Mouse (Mus musculus) granulocyte monocyte progenitor cell, adult 5-6 weeks (primary cell): ENCODE measurements around the gene Prdx6. TPM values are rescaled to one million over a fixed set of nuclear protein-coding genes. Genes with fewer than 3 reads are reported as not detected.
A peak's percentile ranks its signal among the peaks of the same experiment; 100 is the strongest.

Source experiments
- ATAC-seq: replicated peaks from 2 replicates; pipeline ENCODE4 v1.8.0; 2016; ENCODE audit warnings: mild to moderate bottlenecking, moderate TSS enrichment, inconsistent platforms; ENCODE audit not compliant: poor library complexity, severe bottlenecking
- total RNA-seq, 2 experiments: library from RNA; stranded (forward) in 1 of 2; stranded (reverse) in 1 of 2; fragments of 200-712, 200-1000 nt in 1 of 2; fragments of >200 nt in 1 of 2; fragmentation: Nextera tagmentation in 1 of 2; gene quantifications; 2 replicates each; pipeline ENCODE4 v1.2.3; 2014 to 2017

Prdx6 gene
- total RNA-seq, 2 experiments from 2014 or later: 217 to 373 TPM

- ATAC-seq: no peak
Observed at GRCm38 (mm10) chr1:161252365-161252764, 1.3 kb upstream of the Prdx6 start.

DNA sequence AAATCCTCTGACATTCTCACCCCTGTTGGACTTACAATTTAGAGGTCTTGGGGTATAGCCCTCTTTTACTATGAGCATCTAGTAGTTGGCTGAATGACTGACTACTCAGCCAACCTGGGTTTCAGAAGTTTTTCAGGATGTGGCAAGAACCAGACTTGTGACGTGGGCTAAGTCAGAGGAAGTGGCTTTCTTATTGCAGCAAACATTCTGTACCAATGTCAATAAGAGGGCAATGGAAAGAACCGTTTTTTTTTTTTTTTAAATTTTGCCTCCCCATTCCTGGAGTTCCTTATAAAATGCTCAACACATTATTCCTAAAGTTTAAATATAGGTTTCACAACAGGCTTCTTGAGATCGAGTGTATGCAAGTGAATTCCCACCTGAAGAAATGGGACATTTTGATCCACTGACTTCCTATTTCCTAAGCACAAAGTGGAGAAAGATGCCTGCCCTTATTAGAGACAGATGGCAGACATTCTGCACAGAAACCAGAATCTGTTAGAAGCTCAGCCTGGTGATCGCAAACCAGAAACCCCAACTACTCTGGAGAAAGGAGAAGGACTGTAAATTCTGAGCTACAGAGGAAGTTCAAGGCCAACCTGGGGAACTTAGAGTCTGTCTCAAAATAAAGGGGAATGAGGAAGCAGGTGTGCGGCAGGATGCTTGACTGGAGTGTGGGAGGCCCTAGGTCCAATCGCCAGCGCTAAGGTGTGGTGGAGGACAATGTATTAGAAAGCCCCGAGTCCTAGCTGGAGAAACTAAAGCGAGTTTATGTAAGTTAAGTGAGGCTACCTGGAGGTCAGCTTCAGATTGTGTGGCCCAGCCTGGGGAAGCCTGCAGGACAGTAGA lies 622 bp upstream of the Prdx6 start:
- peak; percentile 56 for ATAC-seq

DNA sequence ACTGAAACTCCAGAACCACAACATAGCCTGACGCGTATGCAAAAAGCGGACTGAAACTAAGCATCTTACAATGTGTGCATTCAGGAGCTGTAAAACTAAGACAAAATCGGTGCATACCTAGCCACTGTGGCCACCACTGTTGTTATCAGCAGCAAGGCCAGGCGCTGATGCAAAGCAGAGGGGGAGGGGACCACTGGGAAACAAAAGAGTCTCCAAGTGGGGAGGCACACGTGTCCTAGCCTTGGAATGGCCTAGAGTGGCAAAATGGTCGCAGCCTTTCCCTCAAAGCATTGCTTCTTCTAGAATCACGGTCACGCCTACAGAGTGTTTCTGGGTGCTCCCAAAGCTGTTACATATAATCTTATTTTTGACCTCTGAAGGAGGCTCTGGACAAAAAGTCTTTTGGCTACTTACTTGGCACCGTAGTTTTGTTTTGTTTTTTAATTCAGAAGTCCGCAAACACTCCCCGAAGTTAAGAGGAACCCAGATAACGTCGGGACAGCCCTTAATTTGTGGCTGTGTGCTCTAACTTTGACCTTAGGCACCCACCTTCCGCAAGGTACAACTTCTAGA lies 902 bp downstream of the Prdx6 start:
- no peak for ATAC-seq

GRCm38 (mm10) chr1:161249442-161249841 lies 1.6 kb downstream of the Prdx6 start:
- ATAC-seq: no peak

GRCm38 (mm10) chr1:161248685-161249084 lies 2.3 kb downstream of the Prdx6 start:
- ATAC-seq: no peak

DNA sequence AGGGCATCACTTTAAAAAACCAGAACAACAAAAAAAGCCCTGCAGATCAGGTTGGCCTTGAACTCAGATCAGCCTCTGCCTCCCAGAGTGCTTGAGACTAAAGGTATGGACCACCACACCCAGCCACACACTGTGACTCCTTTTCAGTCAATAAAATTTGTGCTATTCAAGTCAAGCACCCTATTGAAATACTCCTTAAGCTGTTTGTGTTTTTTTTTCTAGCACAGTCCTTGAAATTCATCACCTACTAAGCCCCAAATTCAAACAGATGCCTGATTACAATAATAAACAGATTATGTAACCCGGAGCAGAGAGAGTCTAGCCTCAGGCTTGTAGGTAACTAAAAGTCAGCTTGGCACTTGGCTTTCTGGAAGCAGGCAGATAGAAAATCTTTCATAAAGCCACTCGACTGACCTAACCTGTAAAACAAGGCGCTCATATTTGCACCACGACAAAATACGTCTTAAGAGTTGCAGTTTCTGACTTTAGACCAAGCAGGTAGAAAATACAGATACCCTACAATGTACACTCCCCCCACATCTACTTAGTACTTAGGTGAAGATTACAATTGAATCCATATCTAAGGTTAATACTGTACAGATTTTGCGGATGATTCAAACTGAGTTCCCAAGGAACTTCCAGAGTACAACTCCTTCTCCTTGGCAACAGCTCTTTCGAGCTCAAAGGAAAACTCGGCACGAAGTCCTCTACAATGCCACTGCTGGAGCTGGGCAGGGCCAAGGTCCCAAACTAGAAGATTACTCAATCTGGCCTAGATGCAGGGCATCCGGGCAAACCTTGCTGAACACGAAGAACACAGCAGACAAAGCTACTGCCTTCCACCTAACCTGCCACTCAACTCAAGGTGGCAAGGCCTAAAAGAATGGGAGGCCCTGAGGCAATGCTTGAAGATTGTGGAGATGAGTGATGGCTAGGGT lies 3.1 kb downstream of the Prdx6 start:
- ATAC-seq: no peak

- ATAC-seq: no peak
Observed at GRCm38 (mm10) chr1:161247176-161247575, 3.8 kb downstream of the Prdx6 start.

GRCm38 (mm10) chr1:161237750-161238149 lies 13.3 kb downstream of the Prdx6 start:
- ATAC-seq: no peak

DNA sequence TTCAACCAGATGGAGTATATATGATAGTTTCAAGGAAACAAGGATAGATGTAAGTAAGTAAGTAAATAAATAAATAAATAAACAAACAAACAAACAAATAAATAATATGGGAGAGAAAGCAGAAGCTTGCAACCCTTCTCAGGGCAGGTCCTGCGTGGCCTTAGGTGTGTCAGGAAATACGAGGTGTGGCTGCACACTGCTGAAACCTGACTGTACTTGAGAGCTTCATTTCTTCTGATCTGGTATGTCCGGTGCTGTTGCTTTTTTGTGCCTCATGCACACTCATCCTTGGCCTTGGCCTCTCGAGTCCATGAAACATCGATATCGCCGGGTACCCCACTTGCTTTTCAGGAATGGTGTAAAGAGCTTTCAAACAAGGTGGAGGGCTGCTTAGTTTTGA lies 13.7 kb downstream of the Prdx6 start:
- no peak for ATAC-seq

GRCm38 (mm10) chr1:161233226-161233839 lies 17.7 kb downstream of the Prdx6 start:
- ATAC-seq: peak; percentile 41

- peak; percentile 85 for ATAC-seq
Observed at GRCm38 (mm10) chr1:161232181-161232580, 18.8 kb downstream of the Prdx6 start.

- ATAC-seq: no peak
Observed at GRCm38 (mm10) chr1:161224837-161225236, 26.2 kb downstream of the Prdx6 start.

DNA sequence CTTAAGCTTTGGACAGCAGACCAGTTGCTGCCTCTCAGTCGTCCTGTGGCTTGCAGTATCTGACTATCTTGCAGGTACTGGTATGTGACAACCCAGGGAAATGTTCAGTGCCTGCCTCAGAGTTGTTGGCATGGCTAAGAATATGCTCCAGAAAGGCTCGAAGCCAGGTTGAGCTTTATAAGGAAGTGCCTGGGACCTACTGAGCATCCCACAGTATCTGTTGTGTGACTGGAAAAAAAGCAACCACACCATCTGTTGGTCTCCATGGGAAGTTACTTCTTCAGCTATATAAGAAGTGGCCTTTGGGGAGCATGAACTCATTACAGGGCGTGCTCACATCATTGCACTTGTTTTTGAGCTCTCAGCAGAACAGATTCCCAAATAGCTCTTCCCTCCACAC lies 31.2 kb downstream of the Prdx6 start:
- no peak for ATAC-seq

DNA sequence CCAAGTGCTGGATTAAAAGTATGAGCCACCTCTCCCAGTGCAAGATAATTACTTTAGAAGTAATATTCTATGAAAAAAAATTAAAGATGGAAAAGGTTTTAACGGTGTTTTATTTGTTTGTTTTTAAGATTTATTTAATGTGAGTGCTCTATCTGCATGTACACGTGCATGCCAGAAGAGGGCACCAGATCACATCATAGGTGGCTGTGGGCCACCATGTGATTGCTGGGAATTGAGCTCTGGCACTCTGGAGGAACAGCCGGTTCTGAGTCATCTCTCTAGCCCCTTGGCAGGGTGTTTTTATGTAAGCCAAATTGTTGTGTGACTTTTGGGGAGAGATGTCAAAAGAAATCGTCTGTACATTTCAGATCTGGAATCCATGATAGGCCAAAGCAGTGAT lies 36.6 kb downstream of the Prdx6 start:
- ATAC-seq: peak; percentile 93

DNA sequence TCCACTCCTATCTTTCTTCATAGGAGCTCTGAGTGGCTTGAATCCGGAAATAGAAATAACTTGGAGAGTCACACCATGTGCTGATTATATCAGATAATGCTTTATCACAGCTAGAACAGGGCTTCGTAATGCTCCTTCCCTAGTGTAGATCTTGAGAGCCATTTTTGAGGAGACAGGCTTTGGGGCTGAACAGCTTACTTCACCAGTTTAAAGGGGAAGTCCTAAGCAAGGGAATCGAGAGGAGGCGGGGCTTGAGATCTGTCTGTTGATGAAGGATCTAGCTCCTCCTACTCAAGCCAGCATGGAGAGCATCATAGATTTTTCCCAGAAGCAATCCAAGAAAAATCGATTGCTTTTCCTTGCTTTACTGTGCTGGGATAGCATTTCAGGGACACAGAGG lies 51.2 kb downstream of the Prdx6 start:
- 0 out of 2 replicates have a peak, but pooled peaks have one; percentile 41 for ATAC-seq

GRCm38 (mm10) chr1:161196364-161196763 lies 54.7 kb downstream of the Prdx6 start:
- ATAC-seq: peak; percentile 15

DNA sequence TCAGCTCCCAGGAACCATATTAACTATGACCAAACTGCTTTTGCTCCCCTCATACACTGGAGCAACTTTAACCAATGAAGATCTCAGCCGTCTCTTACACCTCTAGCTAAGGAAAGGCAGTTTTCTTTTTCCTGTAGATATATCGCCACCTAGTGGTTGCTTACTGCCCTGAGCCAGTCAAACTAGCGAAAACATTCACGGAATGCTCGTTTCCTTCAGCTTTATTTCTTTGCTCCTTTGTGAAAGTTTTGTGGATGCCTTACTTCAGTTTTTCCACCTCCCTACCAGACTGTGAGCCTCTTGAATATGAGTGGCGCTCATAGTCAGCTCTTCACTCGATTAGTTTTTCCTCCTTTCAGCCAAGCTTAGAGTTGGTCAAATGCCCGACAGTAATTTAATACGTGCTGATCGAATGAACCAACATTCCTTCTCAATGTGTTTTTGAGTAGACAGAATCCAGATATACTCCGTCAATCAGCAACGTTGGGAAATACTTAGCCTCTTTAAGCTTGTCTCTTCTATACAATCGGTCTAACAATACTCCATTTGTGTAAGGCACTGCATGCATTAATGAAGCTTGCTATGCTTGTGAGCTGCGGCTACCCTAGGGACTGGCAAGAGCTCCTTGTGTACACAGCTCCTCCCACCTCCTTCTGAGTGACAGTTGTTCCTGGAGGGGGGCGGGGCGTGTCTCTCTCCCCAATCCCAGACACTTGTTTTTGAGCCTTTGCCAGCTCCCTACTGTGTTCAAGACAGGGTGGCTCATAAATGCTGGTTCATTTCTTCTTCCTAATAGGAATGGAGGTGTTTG lies 55.3 kb downstream of the Prdx6 start:
- peak; percentile 95 for ATAC-seq

DNA sequence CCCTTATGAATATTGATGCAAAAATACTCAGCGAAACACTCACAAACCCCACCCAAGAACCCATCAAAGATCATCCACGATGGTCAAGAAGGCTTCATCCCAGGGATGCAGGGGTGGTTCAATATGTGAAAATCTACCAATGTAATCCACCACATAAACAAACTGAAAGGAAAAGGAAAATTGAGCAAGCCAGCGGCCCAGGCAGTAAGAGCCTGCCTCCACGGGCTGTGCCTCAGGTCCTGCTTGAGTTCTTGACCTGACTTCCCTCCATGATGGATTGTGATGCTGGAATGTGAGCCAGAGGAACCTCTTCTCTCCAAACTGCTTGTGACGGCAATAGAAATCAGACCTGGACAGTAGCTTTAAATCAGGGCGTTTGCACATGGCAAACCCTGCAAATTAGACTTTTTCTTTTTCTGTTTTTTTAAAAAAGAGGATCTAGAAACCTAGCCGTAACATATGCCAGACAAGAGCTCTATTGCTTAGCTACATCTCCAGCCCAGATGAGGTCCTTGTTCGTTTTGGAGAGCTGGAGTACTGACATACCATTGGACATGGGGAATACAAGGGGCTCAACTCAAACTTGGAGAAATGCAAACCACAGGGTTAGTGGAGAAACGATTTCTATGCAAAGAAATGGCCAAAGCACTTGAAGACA lies 60.6 kb downstream of the Prdx6 start:
- peak; percentile 65 for ATAC-seq
